Mouse (Mus musculus) spleen, postnatal 14 days (tissue): ENCODE data around the gene Fbxw9.

Experiments
- DNase-seq, 2 experiments: peaks; one replicate each; pipeline ENCODE4 v3.0.0; 2021 to 2022; ENCODE audit warnings: low spot score in 2 of 2

Fbxw9 gene

DNA sequence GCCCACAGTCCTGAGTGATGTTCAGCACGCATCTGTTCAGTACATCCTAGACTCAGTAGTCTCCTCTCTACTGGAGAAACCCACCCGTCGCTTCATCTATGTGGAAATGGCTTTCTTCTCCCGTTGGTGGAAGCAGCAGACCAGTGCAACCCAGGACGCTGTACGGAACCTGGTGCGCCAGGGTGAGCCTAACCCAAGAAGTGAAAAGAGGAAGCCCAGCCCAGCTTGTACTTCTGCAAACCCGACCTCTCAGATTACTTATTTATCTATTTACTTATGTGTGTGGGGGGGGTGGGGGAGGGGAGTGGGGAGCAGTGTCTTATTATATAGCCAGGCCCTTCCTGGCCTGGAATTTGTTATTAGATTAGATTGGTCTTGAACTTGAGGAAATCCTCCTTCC is 24.8 kb downstream of the Fbxw9 start:
- DNase-seq = no peak

- no peak for DNase-seq
These were observed 26.4 kb downstream of the Fbxw9 start for GRCm38 (mm10) chr8:85086238-85086637.

DNA sequence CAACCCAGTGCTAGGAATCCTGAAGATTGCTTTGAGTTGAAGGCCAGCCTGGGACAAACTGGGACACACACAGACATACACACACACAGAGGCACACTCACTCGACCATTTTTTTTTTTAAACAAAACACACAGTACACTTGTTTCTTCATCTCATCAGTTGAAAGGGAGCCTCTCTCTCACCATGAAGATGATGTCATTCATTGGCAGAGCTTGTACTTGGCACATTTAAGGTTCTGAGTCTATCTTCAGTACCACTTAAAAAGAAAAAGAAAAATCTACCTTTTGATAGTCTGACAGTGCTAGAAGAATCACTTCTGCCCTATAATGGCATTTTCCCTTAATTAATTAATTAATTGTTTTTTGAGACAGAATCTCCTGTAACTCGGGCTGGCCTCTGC is 28.9 kb downstream of the Fbxw9 start:
- no peak for DNase-seq

DNA sequence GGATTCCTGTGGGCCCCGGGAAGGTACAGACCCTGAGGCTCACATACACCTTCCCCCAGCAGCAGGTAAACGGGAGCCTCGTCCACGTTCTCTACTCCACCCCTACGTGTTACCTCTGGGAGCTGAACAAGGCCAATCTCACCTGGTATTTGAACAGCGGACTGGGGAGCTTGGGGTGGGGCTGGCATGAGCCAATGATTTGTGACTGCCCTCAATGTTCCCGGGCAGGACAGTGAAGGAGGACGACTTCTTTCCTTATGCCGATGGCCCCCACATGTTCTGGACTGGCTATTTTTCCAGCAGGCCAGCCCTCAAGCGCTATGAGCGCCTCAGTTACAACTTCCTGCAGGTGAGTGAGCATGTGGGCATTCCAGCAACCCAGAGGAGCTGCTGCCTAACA is 31.0 kb downstream of the Fbxw9 start:
- no peak for DNase-seq

- DNase-seq = no peak
These were observed 31.8 kb downstream of the Fbxw9 start for GRCm38 (mm10) chr8:85091526-85092090.

DNA sequence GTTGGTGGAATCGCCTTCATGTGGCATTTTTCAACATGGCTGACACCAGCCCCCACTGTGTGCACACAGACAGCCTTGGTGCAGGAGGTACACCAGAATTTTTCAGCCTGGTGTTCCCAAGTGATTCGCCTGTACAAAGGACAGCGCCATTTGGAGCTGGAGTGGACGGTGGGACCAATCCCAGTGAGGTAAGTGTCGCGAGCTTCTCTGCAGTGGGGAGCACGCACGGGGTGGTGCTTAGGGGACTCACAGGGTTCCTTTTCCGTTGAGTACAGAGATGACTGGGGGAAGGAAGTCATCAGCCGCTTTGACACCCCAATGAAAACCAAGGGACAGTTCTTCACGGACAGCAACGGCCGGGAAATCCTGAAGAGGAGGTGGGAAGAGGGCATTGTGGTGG is 35.2 kb downstream of the Fbxw9 start:
- no peak for DNase-seq

- no peak for DNase-seq
These were observed 35.7 kb downstream of the Fbxw9 start for GRCm38 (mm10) chr8:85095566-85095965.

- no peak for DNase-seq
These were observed 36.3 kb downstream of the Fbxw9 start for GRCm38 (mm10) chr8:85096196-85096595.

DNA sequence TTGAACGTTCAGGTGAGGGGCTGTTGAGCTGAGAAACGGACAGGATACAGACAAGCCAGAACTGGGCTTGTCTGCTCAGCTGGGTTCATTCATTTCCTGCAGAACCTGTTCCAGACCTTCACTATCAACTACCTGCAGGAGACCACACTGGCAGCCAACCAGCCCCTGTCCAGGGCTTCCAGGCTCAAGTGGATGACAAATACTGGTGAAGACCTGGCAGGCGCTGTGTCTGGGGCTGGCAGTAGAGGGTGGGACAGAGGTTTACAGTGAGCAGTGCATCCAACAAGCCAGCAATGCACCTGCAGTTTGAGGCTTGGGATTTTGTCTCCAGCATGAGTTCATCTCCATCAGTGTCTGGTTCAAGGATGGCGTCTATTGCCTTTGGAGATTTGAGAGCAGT is 37.0 kb downstream of the Fbxw9 start:
- no peak for DNase-seq

DNA sequence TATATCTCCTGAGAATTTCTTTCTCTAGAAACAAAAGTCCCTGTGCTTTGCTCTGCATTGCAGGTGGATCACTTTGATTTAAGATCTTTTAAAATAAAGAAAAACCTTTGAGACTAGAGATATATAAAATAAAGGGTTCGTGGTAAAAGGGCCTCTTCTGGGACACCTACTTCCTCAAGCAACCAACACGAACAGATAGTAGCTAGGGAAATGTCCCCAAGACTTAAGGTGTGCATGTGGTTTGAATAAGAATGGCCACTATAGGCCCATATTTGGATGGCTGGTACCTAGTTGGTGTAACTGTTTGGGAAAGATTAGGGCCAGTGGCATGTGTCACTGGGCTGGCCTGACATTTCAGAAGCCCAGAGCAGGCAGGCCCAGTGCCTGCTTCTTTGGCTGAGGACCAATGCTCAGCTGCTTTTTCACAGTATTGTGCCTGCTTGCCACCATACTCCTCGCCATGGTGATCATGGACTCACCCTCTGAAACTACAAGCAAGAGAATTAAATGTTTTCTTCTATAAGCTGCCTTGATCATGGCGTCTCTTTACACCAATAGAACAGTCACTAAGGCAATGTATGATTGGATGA is 40.3 kb downstream of the Fbxw9 start:
- DNase-seq = no peak

GRCm38 (mm10) chr8:85113241-85113640 is 53.4 kb downstream of the Fbxw9 start:
- DNase-seq = no peak

- no peak for DNase-seq
These were observed 55.6 kb downstream of the Fbxw9 start for GRCm38 (mm10) chr8:85115501-85115900.
